Mouse (Mus musculus) liver, postnatal 0 days (tissue): ENCODE measurements around the gene Sptssb.

ENCODE experiments used
- CTCF ChIP-seq: sonication (generic); IDR thresholded peaks from 2 replicates; pipeline ENCODE4 v1.5.1; 2016; ENCODE audit warnings: antibody characterized with exemption, low read depth
- EP300 ChIP-seq: IDR thresholded peaks from 2 replicates; pipeline ENCODE4 v1.6.1; 2016; ENCODE audit warnings: antibody characterized with exemption, low read depth, mild to moderate bottlenecking

DNA sequence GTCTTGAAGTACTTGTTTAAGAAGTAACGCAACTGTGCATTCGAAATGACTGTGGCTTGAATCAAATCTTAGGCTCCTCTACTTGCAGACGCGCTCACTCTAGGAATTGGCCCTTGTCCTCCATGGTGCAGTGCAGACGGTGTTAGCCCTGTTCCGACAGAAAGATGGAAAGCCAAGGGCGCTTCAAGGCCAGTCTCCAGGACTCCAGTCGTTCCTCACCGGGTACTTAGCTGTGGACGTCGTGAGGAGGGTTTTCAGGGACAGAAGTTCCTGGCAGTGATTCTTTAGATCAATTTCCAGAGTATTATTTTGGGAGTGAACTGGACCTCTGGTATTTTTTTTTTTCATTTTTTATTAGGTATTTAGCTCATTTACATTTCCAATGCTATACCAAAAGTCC is 35.8 kb upstream of the Sptssb start:
- TF ChIP-seq CTCF (no peak), EP300 (no peak)
